Mouse (Mus musculus): ENCODE measurements around the gene Agfg2. TPM values are rescaled to one million over a fixed set of nuclear protein-coding genes. Genes with fewer than 3 reads are reported as not detected.

The Agfg2 gene
- polyA plus RNA-seq, 1 experiment from 2014 or later = 35.3 TPM

- H3K36me3 ChIP-seq (replicated peaks) = peaks cover 34% of the 10 kb centered on the region
- H3K4me2 ChIP-seq = peak overlapping the region; percentile 74; the same call in 1 of the 2 replicates
- H3K9ac ChIP-seq = no peak overlapping the region
- H3K4me3 ChIP-seq (replicated peaks) = no peak overlapping the region
- WGBS (ENCODE audit: insufficient replicate concordance) = 56% methylated on average over 19 of the region's 19 CpGs
- no peaks in the 10 kb centered on the region for H3K9me3 ChIP-seq (replicated peaks)
- no peak overlapping the region for H3K27ac ChIP-seq (replicated peaks)
- peaks cover 34% of the 10 kb centered on the region for H3K27me3 ChIP-seq
- no peak for ATAC-seq (ENCODE audit: insufficient read depth)
- peaks cover 58% of the 10 kb centered on the region for H3K4me1 ChIP-seq (replicated peaks)
Observed at GRCm38 (mm10) chr5:137644484-137644883, 40.0 kb downstream of the Agfg2 start.

GRCm38 (mm10) chr5:137642886-137643285 is 41.6 kb downstream of the Agfg2 start:
- H3K36me3 ChIP-seq (replicated peaks) = peaks cover 49% of the 10 kb centered on the region
- ATAC-seq (ENCODE audit: insufficient read depth) = no peak
- WGBS (ENCODE audit: insufficient replicate concordance) = 64% methylated on average over 4 of the region's 4 CpGs
- H3K27ac ChIP-seq (replicated peaks) = no peak overlapping the region
- H3K9ac ChIP-seq = no peak overlapping the region
- H3K9me3 ChIP-seq (replicated peaks) = no peaks in the 10 kb centered on the region
- H3K27me3 ChIP-seq = peaks cover 34% of the 10 kb centered on the region
- H3K4me1 ChIP-seq (replicated peaks) = peaks cover 53% of the 10 kb centered on the region
- no peak overlapping the region for H3K4me2 ChIP-seq
- no peak overlapping the region for H3K4me3 ChIP-seq (replicated peaks)

GRCm38 (mm10) chr5:137641054-137641453 is 43.5 kb downstream of the Agfg2 start, which contains the start of gene Sap25:
Gene Sap25, plus strand, starts transcription at chr5:137641334.
- Histone ChIP-seq H3K27me3 (peaks cover 29% of the 10 kb centered on the region), H3K4me3 (replicated peaks) (no peak within 1 kb of the TSS), H3K4me2 (no peak within 1 kb of the TSS), H3K36me3 (replicated peaks) (peaks cover 67% of the 10 kb centered on the region), H3K9me3 (replicated peaks) (no peaks in the 10 kb centered on the region), H3K9ac (no peak within 1 kb of the TSS), H3K4me1 (replicated peaks) (peaks cover 45% of the 10 kb centered on the region), H3K27ac (replicated peaks) (no peak within 1 kb of the TSS)
- WGBS (ENCODE audit: insufficient replicate concordance) = 77% methylated on average over 19 of the region's 19 CpGs
- no peak; the same call in 1 of the 2 replicates for ATAC-seq (ENCODE audit: insufficient read depth)

- Histone ChIP-seq H3K4me1 (replicated peaks) (peaks cover 30% of the 10 kb centered on the region), H3K4me3 (replicated peaks) (no peak overlapping the region), H3K27ac (replicated peaks) (no peak overlapping the region), H3K9me3 (replicated peaks) (no peaks in the 10 kb centered on the region), H3K36me3 (replicated peaks) (peaks cover 82% of the 10 kb centered on the region), H3K4me2 (no peak overlapping the region), H3K9ac (no peak overlapping the region), H3K27me3 (peaks cover 13% of the 10 kb centered on the region)
- ATAC-seq (ENCODE audit: insufficient read depth) = no peak
- WGBS (ENCODE audit: insufficient replicate concordance) = 68% methylated on average over 7 of the region's 7 CpGs
Observed at GRCm38 (mm10) chr5:137639472-137639871, 45.1 kb downstream of the Agfg2 start.

DNA sequence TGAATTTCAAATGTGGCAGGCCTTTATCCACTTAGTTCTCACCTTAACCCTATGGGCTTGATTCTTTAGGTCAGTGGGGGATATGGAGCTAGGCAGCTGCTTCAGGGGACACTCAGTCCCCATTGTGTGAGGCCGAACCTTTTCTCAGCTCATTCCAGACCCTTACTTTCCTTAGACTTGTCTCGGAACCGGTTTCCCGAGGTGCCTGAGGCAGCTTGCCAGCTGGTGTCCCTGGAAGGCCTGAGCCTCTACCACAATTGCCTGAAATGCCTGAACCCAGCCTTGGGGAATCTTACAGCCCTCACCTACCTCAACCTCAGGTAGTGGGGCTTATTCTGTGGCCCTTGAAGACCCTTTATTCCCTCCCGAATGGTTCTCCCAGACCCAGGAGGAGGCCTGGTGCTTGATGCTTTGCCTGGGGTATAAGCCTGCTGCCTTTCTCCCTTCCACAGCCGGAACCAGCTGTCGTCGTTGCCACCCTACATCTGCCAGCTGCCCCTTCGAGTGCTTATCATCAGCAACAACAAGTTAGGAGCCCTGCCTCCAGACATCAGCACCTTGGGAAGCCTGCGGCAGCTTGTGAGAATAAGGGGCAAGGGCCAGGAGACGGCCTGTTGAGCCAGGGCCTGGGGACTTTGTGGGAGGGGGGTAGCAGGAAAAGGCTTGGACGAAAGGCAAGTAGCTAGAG is 51.0 kb downstream of the Agfg2 start:
- H3K4me1 ChIP-seq (replicated peaks) = peaks cover 54% of the 10 kb centered on the region
- no peak overlapping the region for H3K4me2 ChIP-seq
- H3K36me3 ChIP-seq (replicated peaks) = peaks cover 57% of the 10 kb centered on the region
- no peak overlapping the region for H3K27ac ChIP-seq (replicated peaks)
- ATAC-seq (ENCODE audit: insufficient read depth) = no peak
- no peaks in the 10 kb centered on the region for H3K27me3 ChIP-seq
- H3K4me3 ChIP-seq (replicated peaks) = no peak overlapping the region
- no peak overlapping the region for H3K9ac ChIP-seq
- 72% methylated on average over 12 of the region's 12 CpGs for WGBS (ENCODE audit: insufficient replicate concordance)
- no peaks in the 10 kb centered on the region for H3K9me3 ChIP-seq (replicated peaks)

- no peaks in the 10 kb centered on the region for H3K27me3 ChIP-seq
- H3K4me1 ChIP-seq (replicated peaks) = peaks cover 58% of the 10 kb centered on the region
- peak overlapping the region; percentile 87; the same call in 1 of the 2 replicates for H3K9ac ChIP-seq
- H3K4me3 ChIP-seq (replicated peaks) = peak overlapping the region; percentile 29
- no peak for ATAC-seq (ENCODE audit: insufficient read depth)
- no peaks in the 10 kb centered on the region for H3K9me3 ChIP-seq (replicated peaks)
- H3K27ac ChIP-seq (replicated peaks) = peak overlapping the region; percentile 97
- WGBS (ENCODE audit: insufficient replicate concordance) = 14% methylated on average over 4 of the region's 4 CpGs
- H3K4me2 ChIP-seq = peak overlapping the region; percentile 93
- H3K36me3 ChIP-seq (replicated peaks) = peaks cover 38% of the 10 kb centered on the region
Observed at GRCm38 (mm10) chr5:137631591-137631990, 52.9 kb downstream of the Agfg2 start.

DNA sequence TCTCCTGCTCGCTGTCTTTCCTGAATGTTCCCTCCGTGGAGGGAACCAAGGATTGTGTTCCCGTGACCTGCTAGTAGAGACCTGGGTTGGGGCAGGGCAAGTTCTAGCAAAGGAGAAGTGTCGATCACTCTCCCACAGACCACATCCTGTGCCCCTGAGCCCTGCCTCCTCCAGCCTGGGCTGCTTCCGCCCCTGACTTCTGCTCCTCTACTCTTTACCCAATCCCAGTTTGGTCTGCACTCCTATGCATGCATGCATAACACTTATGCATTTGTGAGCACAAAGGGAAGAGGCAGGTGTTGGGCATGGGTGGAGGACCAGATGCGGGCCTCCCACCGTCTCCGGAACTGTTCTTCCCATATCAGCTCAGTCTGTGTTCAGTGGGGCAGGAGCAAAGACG is 53.4 kb downstream of the Agfg2 start:
- H3K4me3 ChIP-seq (replicated peaks) = peak overlapping the region; percentile 96
- no peaks in the 10 kb centered on the region for H3K9me3 ChIP-seq (replicated peaks)
- peak overlapping the region; percentile 93 for H3K4me2 ChIP-seq
- ATAC-seq (ENCODE audit: insufficient read depth) = no peak
- peak overlapping the region; percentile 87; the same call in 1 of the 2 replicates for H3K9ac ChIP-seq
- H3K4me1 ChIP-seq (replicated peaks) = peaks cover 58% of the 10 kb centered on the region
- peak overlapping the region; percentile 97 for H3K27ac ChIP-seq (replicated peaks)
- H3K36me3 ChIP-seq (replicated peaks) = peaks cover 34% of the 10 kb centered on the region
- no peaks in the 10 kb centered on the region for H3K27me3 ChIP-seq
- WGBS (ENCODE audit: insufficient replicate concordance) = 19% methylated on average over 9 of the region's 9 CpGs

- 20% methylated on average over 3 of the region's 3 CpGs for WGBS (ENCODE audit: insufficient replicate concordance)
- Histone ChIP-seq H3K27me3 (no peaks in the 10 kb centered on the region), H3K4me2 (peak overlapping the region; percentile 93), H3K36me3 (replicated peaks) (peaks cover 28% of the 10 kb centered on the region), H3K4me3 (replicated peaks) (peak overlapping the region; percentile 96), H3K9ac (peak overlapping the region; percentile 87), H3K4me1 (replicated peaks) (peaks cover 58% of the 10 kb centered on the region), H3K9me3 (replicated peaks) (no peaks in the 10 kb centered on the region), H3K27ac (replicated peaks) (peak overlapping the region; percentile 97)
- no peak for ATAC-seq (ENCODE audit: insufficient read depth)
Observed at GRCm38 (mm10) chr5:137630602-137631001, 53.9 kb downstream of the Agfg2 start.

- H3K4me3 ChIP-seq (replicated peaks) = peak overlapping the region; percentile 96
- H3K36me3 ChIP-seq (replicated peaks) = peaks cover 22% of the 10 kb centered on the region
- H3K9ac ChIP-seq = peak overlapping the region; percentile 87
- H3K9me3 ChIP-seq (replicated peaks) = no peaks in the 10 kb centered on the region
- H3K4me2 ChIP-seq = peak overlapping the region; percentile 93
- ATAC-seq (ENCODE audit: insufficient read depth) = no peak
- H3K27me3 ChIP-seq = no peaks in the 10 kb centered on the region
- WGBS (ENCODE audit: insufficient replicate concordance) = 2% methylated on average over 6 of the region's 6 CpGs
- peaks cover 58% of the 10 kb centered on the region for H3K4me1 ChIP-seq (replicated peaks)
- peak overlapping the region; percentile 97 for H3K27ac ChIP-seq (replicated peaks)
Observed at GRCm38 (mm10) chr5:137629906-137630545, 54.5 kb downstream of the Agfg2 start.

DNA sequence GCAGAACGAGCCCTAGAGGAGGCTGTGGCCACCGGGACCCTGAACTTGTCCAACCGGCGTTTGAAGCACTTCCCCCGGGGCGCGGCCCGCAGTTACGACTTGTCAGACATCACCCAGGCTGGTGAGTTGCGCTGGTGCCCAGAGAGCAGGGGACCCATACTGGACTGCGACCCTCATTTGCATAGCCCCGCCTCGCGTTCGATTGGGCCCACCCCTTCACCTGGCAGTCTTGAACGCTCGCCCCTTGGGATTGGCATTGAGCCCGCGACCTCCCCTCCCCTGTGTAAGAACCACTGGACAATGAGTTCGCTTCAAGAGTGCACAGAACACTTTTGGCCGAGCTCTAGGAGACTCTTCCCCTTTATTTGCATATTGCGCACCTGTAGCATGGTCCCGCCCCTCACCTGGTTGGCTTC is 55.2 kb downstream of the Agfg2 start:
- peak; percentile 30 for ATAC-seq (ENCODE audit: insufficient read depth)
- H3K4me1 ChIP-seq (replicated peaks) = peaks cover 58% of the 10 kb centered on the region
- under 1% methylated on average over 23 of the region's 23 CpGs for WGBS (ENCODE audit: insufficient replicate concordance)

GRCm38 (mm10) chr5:137628498-137629305 is 55.8 kb downstream of the Agfg2 start, which contains the start of the genes Fbxo24, Lrch4 and Gm20605:
Gene Fbxo24, minus strand, starts transcription at chr5:137629002.
Gene Lrch4, plus strand, starts transcription at chr5:137629121.
Gene Gm20605, plus strand, starts transcription at chr5:137629175.
- Histone ChIP-seq H3K9me3 (replicated peaks) (no peaks in the 10 kb centered on the region), H3K4me1 (replicated peaks) (peaks cover 53% of the 10 kb centered on the region), H3K9ac (peak within 1 kb of the TSS; percentile 87), H3K4me2 (peak within 1 kb of the TSS; percentile 93), H3K4me3 (replicated peaks) (peak within 1 kb of the TSS; percentile 96), H3K36me3 (replicated peaks) (peaks cover 10% of the 10 kb centered on the region), H3K27ac (replicated peaks) (peak within 1 kb of the TSS; percentile 97), H3K27me3 (no peaks in the 10 kb centered on the region)
- WGBS (ENCODE audit: insufficient replicate concordance) = under 1% methylated on average over 46 of the region's 46 CpGs
- ATAC-seq (ENCODE audit: insufficient read depth) = peak; percentile 92

More for the DNA sequence above, 55.2 kb downstream of the Agfg2 start:
- Histone ChIP-seq H3K9me3 (replicated peaks) (no peaks in the 10 kb centered on the region), H3K4me2 (peak overlapping the region; percentile 93), H3K36me3 (replicated peaks) (peaks cover 16% of the 10 kb centered on the region), H3K4me3 (replicated peaks) (peak overlapping the region; percentile 96), H3K9ac (peak overlapping the region; percentile 87), H3K27ac (replicated peaks) (peak overlapping the region; percentile 97), H3K27me3 (no peaks in the 10 kb centered on the region)
